Mouse (Mus musculus) adrenal gland, postnatal 10 days (tissue): Measurements from ENCODE around the gene Akr1c6. TPM values are rescaled to one million over a fixed set of nuclear protein-coding genes. Genes with fewer than 3 reads are reported as not detected.
"Not testable (repeated sequence)": the region's sequence is repeated elsewhere in the genome, so short reads cannot be mapped to it uniquely, and the experiment has no call there.

Experiments used
- DNase-seq: peaks from one replicate; pipeline ENCODE4 v3.0.0; 2021; ENCODE audit warnings: mixed read lengths
- long read RNA-seq, 2 experiments: library from polyadenylated mRNA; stranded (forward); transcript quantifications; one replicate each; pipeline ENCODE4 v2.0.0; 2021
- total RNA-seq, 2 experiments: library from RNA; stranded (reverse); gene quantifications; 2 replicates each; pipeline ENCODE4 v1.2.3; 2021

The Akr1c6 gene
- 10 to 100 TPM; 29.4 to 53.8 TPM for total RNA-seq
- long read RNA-seq, experiment 1, transcript Akr1c6-201 (9 exons, 1,396 nt), result major isoform, 64 of 70 reads
- long read RNA-seq, experiment 1, partial matches to known transcripts, result 4 of 70 reads
- long read RNA-seq, experiment 1, other reads (novel, unspliced or antisense), result 2 of 70 reads
- long read RNA-seq, experiment 2, partial matches to known transcripts, result 0 of 4 reads
- long read RNA-seq, experiment 2, other reads (novel, unspliced or antisense), result 2 of 4 reads

DNA sequence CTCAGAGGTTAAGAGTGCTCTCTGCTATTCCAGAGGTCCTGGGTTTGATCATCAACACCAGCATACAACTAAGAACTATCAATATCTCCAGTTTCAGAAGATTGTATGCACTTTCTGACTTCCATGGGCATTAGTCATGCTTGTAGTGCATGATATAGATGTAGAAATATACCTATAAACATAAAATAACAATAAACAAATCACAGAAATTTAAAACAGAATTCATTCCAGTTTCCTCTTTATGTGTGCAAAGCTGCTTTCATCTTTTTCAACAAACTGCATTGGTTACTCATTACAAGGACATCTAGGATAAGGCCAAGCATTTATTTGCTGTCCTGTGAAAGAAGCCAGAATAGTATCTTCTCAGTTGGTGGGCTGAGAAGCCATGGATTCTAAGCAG is at the start of gene Akr1c6:
Akr1c6 (plus strand) TSS at position 301 of the 400 bp plus-strand sequence.
- no peak for DNase-seq

DNA sequence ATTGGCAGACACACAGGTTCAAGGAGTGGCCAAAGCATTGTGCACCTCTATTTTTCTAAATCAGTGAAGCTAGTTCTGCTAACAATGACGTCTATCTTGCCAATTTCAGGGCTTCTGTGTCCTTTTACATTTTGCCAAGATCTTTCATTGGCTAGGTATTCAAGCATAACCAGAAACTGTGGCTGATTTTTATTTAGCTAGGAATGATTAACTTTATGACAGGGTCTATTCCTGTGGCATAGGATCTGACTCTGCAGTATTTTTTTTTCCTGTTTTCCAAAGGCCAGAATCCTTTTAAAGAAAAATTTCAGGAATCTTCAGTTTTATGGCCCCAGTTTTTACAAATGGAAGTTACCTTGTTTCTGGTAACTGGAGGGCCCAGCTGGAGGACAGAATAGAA is 49.2 kb upstream of the Akr1c6 start:
- no peak for DNase-seq

DNA sequence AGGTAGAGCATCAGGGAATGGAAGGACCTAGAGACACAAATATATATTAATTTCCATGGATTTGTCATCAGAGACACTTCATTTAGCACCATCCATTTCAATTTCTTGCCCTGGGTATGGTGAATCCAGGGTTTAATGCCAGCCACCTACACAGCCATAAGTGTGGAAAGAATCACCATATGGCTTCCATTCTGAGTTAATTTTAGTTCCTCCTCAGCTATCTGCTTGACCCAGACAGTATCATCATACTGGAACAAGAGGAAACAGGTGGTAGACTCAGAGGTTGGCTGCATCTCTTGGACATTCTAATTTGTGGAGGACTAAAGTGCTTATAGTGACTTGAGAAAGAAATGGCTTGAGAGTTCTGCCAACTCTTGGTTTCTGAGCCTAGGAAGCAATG is 48.6 kb upstream of the Akr1c6 start:
- no peak for DNase-seq

DNA sequence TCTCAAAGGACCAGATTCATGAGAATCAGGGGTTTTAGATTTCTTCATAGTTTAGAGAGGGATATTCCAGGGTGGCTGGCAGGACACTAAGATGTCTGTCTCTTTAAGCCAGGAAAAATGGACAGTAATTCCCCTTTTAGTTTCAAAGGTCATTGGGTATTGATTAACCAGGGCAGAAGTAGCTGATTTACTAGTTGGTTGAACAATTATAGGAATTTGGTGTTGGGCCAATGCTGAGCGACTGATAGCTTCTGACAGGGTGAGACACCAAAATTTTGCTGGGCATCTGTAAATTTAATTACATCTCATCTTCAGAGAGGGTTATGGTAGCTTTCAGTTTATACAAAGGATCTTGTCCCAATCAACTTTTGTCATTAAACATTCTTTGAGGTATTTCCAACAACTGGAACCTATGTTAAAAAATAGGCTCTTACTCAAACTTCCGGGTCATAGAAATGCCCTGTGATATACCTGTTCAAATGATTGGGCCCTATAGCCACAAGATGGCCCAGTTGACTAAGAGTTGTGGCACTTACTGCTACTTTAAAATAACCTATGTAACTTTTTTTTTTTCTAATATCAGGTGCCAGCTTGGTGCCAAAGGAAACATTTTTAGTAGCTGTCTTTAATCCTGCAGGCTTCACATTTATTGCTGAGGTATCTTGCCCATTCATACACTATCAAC is 45.2 kb upstream of the Akr1c6 start:
- no peak for DNase-seq

DNA sequence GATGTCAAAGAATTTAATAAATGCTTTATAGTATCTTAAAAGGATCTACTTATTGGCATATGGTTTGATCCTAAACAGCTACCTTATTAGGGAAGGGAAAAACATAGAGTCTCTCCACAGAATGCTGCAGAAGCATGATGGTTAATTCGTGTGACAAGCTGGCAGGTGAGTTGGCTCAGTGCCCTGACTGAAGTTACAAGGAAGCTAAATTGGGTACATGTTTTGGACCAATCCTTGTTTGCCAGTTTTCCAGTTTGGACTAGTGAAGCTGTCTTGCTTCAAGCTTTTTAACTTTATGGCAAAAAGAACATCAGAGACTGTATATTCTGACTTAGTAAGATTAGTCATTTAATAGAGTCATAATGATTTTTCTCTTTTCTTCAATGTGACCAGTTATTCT is 33.7 kb upstream of the Akr1c6 start:
- DNase-seq, result not testable (repeated sequence)

DNA sequence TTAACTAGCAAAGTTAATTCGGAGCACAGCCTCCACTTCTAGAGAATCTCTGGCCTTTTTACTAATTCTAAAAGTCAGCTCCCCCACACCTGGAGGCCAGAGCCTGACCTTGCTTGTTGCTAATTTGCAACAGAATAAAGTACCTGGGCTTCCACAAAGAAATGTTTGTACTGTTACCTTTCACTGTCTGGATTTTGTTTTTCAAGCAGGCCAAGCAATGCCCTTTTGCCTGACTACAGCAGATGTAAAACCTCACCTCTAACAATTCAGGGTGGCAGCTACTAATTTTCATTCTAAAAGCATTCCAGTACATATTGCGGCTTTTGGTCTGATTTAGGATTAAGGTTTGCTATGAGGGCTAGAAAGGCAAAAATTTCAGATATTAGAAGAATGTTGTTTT is 33.3 kb upstream of the Akr1c6 start:
- no peak for DNase-seq

DNA sequence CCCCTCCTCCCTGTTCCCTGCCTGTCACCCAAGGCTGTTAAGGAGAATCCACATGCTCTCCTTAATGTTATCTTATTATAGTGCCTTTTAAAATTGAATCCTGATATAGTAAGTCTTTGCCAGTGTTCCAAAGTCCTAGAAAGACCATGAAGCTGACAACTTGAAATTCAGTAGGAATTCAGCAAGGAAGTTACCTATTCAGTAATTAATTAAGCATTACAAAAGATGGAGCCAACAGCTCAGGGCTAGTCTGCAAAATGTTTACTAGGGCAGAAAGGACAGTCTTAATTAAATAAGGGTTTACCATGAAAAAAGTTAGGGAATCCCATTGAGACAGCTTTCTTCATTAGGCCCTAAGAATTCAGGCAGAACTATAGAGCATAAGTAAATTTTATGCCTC is 31.9 kb upstream of the Akr1c6 start:
- DNase-seq, result no peak

DNA sequence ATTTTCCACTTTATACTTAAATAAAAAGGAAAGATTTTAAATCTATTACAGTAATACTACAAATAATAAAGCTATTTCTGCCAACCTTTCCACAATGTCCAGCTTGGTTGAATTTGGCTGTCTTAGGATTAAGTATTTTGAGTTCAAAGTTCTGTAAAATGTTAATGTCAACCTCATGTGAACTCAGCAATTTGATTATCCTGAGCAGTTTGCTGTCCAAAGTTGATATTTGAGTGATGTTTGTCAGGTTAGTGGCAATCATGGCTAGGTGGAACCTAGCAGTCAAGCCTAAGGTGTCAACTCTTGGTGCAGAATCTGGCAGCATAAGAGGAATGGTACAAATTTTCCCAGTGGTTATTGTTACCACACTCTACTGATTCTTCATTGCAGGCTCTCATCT is 29.4 kb upstream of the Akr1c6 start:
- DNase-seq, result no peak

DNA sequence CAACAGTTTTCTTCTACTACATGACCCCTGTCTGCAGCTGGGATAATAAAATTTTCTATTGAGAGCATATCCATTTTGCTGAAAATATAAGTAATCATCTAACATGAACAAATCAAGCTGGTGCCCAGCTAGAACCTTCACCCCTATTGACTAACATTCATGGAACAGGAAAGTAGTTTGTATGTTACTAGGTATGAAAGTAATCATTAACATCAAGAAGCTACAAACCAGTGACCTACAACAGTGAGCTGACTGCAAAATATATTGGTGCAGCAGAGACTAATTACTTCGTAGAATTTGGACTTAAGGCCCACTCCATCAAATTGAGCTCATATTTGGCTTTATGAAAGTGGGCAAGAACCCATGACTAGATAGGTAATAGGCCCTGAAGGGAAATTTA is 27.3 kb upstream of the Akr1c6 start:
- no peak for DNase-seq

DNA sequence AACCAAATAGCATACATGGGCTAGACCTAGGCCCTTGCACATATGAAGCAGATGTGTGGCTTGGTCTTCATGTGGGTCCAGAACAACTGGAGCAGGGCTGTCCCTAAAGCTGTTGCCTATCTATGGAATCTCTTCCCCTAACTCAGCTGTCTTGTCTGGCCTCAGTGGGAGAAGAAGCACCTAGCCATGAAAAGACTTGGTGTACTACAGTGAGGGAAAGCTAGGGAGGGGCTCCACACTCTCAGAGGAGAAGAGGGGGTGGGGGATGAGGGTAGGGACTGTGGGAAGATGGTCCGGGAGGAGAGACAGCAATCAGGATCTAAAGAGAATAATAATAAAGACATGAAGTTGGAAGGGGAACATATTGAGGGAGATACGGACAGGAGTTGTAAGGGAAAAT is 5.5 kb upstream of the Akr1c6 start:
- DNase-seq, result no peak

DNA sequence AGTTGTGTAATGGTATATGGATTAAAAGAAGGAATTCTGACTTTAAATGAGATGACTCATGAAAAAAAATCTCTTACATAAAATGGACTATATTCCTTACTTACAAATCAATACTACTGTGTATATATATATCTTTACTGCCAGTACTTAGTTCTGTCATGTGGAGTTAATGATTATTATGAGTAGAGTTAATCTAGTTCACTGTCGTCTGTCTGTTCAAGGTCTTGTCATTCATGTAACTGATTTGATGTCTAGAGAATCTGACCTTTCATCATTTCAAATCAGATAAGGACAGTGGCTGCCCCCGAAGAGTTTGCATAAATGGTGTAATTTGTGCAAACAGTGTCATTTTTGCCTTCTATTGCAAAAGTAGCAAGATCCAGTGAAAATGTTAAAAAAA is 5.1 kb upstream of the Akr1c6 start:
- no peak for DNase-seq

DNA sequence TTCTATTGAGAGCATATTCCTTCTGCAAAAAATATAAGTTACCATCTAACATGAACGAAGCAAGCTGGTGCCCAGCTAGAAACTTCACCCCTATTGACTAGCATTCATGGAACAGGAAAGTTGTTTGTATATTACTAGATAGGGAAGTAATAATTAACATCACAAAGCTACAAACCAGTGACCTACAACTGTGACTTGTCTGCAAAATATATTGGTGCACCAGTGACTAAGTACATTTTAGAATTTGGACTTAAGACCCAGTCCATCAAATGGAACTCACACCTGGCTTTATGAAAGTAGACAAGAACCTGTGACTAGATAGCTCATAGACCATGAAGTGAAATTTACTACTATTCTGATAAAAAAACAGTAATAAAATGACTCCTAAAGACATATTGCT is 3.0 kb upstream of the Akr1c6 start:
- DNase-seq, result no peak

DNA sequence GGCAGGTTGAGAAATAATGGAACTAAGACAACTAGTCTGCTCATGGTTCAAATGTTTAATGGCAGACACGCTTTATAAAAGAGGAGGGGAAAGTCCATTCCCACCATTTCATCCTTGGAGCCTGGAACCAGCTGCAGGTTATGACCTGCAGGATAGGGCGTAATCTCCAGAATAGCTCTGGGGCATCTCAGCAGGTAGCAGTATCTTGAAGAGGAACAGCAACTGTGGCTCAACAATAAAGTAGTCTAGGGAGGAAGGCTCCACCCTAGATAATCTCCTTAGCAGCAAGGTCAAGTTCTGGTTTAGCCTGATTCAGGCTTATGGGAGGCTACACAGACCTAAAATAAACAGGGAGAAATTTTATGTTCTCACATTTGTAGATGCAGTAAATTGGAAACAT is 31.5 kb downstream of the Akr1c6 start:
- DNase-seq, result no peak

DNA sequence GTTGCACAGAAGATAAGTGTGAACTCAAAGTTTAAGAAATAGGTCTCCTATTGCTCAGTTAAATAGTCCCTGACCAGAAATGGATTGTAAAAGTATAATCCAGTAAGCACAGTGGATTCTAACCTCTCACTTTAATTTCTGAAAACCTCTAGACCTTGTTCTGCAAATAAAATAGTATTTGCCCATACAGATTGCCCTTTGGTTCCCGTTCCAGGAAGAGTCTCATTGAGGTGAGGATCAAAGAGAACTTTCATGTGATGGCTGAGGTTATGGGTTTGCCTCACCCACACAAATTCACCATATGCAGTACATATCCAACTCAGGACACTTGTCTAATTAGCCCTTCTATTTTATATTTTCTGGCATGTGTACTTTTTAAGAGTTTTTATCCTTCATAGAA is 33.8 kb downstream of the Akr1c6 start:
- no peak for DNase-seq

Other genes starting within 250 kb of the Akr1c6 start
- 10 to 100 TPM; 25.0 to 25.8 TPM for gene Akr1c13, start 243.2 kb upstream of the Akr1c6 start, total RNA-seq
- gene Akr1c19, start 205.6 kb upstream of the Akr1c6 start, total RNA-seq, result 1 to 10 TPM; 2.2 to 2.5 TPM
- 1 to 10 TPM; 3.4 to 5.3 TPM for gene Akr1c12, start 154.9 kb upstream of the Akr1c6 start, total RNA-seq
- 10 to 100 TPM; 13.3 to 26.6 TPM for gene Akr1c20, start 89.0 kb downstream of the Akr1c6 start, total RNA-seq
- not detected for gene Akr1c21, start 139.8 kb downstream of the Akr1c6 start, total RNA-seq
- 10 to 100 TPM; 32.1 to 34.0 TPM for gene Akr1e1, start 174.9 kb downstream of the Akr1c6 start, total RNA-seq